Mouse (Mus musculus) urinary bladder, postnatal 25 days (tissue): Measurements from ENCODE around the gene Dusp6.

ENCODE experiments used
- DNase-seq: peaks from one replicate; pipeline ENCODE4 v3.0.0; 2022; ENCODE audit warnings: low spot score

The Dusp6 gene

GRCm38 (mm10) chr10:99274640-99275039 is 11.6 kb downstream of the Dusp6 start:
- no peak for DNase-seq

DNA sequence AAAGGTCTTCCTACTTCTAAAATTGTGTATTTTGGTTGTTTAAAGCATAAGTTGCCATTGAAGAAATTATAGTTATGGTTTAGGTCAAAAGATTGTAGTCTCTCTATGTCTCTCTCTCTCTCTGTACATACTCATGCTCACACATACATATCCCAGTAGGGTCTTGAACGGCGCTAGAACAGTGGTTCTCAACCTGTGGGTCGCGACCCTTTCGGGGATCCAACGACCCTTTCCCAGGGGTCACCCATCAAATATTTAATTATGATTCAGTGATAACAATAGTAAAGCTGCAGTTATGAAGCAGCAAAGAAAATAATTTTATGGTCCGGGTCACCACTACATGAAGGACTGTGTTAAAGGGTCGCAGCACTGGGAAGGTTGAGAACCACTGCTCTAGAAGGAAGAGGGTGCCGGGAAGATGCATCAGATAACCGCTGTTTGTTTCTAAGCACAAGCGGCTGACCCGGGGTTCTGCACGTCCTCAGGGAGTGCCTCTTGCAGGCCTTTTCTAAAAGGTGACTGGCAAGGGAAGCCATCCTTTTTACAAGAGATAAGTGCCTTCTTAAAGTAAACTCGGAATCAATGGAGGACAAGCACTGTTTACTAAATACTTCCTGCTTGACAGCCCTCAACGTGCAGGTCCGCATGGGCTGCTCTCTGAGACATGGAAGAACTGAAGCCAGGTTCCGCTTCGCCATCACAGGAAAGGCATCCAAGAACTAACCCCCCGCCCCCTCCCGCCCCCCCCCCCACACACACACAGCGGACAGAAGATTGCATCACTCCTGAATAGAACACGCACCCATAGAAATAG is 16.2 kb downstream of the Dusp6 start:
- no peak for DNase-seq

- no peak for DNase-seq
Observed at GRCm38 (mm10) chr10:99283981-99284385, 21.0 kb downstream of the Dusp6 start.

DNA sequence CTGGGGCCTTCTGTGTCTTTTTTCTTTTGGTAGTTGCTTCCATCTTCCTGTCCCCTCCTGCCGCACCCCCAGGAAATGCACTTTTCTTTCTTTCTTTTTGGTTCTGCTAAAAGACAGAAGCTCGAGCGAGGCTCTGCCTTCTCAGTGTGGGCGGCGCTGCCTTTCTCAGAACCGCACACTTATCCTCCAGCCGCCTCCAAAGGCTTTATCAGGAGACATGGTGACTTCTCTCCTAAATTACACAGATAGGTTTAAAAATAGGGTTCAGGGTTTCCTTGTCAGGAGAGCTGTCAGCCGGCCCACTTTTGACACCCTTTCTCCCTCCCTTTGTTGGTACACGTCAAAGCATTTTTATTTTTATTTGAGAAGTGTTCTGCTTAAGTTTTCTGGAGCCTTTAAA is 21.9 kb downstream of the Dusp6 start:
- DNase-seq = no peak

DNA sequence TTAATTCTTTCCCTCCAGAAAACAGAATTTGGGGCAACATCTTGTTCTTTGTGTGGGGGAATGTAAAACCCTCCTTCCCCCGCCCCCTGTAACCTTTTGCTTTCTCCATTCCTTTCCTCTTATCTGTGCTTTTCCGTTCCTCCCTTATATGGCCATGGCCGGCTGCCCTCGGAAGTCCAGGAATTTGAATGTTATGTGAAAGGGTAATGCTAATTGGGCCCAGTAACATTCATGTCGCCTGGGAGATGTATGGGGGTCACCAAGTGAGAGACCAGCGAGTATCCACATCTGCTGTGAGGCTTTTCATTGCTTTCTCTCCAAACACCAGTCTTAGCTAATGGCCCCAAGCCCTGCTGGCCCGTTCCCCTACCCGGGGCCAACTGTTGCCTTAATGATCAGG is 22.7 kb downstream of the Dusp6 start:
- DNase-seq = no peak

GRCm38 (mm10) chr10:99286213-99286612 is 23.2 kb downstream of the Dusp6 start:
- no peak for DNase-seq

GRCm38 (mm10) chr10:99286787-99287186 is 23.8 kb downstream of the Dusp6 start:
- no peak for DNase-seq

GRCm38 (mm10) chr10:99287206-99287605 is 24.2 kb downstream of the Dusp6 start:
- no peak for DNase-seq

- no peak for DNase-seq
Observed at GRCm38 (mm10) chr10:99289176-99289575, 26.1 kb downstream of the Dusp6 start.

DNA sequence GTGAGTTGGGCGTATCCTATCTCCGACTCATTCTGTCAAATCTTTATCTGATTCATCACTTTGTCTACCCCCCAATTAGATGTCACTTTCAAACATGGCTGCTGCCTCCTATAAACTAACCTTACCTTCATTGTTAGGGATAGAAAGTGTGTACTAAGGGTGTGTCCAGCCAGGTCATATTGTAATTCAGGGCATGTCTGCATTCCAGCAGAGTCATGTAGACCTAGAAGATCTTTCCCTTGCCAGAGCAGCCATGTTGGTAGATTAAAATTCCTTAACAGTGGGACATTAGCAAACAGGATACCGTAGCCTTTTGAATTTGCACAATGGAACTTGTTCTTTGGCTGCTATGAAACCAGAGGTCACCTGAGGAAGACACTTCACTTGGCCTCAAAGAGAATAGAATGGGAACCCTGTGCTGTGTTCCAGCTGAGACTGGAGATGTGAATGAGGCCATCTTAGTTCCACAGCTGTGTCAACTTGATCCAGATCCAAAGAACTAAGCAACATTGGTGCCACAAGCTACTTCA is 30.1 kb downstream of the Dusp6 start:
- DNase-seq = no peak

DNA sequence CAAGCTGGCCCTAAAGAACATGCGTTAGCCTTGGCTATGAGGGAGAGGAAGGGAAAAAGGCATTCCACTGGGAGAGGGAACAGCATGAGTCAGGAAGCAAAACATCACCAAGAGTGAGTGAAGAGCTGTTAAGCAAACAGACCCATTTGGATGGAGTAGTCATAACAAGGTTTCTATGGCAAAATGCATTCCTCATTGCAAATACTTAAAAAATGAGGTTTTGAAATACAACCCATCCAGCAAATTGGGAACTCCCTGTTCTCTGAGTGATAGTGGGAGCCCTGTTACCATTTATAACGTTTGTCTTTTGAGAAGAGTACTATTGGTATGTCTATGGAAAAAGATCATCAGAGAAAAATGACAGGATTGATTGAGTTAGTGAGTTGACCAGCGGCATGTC is 34.7 kb downstream of the Dusp6 start:
- no peak for DNase-seq

DNA sequence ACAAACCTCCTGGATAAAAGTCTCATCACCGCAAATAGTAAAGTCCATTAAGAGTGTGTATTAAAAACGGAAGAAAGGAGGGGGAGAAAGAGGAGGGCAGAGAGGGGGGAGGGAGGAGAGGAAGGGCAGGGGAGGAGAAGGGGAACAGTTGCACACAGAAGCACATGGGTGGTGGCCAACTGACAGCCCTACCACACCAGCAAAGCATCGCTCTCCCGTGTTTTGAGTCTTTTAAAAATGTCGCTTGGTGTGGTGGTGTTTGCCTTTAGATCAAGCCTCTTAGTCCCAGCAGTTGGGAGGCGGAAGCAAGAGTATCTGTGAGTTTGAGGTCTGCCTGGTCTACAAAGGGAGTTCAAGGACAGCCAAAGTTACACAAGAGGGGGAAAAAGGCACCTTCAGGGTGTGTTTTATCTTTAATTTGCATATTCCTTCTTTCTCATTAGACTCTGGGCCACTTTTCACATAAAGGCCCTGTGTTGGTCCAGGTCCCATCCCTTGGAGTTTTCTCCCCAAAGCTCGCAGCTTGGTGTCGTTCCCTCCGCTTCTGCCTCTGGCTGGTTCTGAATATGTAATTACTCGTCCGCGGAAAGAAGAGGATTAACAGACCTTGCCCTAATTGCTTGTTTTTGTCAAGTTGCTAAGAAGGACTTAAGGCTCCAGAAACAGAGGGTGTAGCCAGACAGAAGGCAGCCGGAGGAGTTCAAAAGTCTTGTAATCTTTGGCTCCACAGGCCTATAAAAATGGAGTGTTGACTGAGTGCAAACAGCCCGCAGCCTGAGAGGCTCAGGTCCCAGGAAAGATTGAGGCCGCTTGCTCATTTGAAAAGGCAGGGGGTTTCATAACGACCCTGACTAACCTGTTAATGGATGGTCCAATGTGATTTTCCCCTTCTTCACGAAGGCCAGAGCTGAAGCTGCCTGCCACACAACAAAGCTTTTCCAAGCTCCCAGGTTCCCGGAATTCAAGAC is 35.6 kb downstream of the Dusp6 start:
- DNase-seq = peak; percentile 21

- no peak for DNase-seq
Observed at GRCm38 (mm10) chr10:99299303-99299702, 36.3 kb downstream of the Dusp6 start.

- no peak for DNase-seq
Observed at GRCm38 (mm10) chr10:99302051-99302450, 39.0 kb downstream of the Dusp6 start.

DNA sequence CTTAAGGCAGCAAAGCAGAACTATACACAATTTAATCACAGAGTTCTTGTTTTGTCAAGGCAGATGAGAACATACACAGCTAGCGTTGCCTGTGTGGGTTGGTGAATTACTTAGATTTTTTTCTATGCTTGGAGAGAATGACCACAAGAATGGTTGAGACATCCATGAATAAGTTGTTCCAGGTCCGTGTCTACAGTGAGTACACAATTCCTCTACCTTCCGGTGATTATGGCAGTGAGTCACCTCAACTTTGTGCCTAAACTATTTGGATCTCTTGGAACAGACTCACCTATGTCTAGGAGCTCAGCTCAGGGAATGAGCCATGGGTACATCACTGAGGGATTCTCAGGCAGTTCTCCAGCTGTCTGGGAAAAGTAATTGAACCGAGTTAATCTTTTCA is 45.8 kb downstream of the Dusp6 start:
- no peak for DNase-seq

DNA sequence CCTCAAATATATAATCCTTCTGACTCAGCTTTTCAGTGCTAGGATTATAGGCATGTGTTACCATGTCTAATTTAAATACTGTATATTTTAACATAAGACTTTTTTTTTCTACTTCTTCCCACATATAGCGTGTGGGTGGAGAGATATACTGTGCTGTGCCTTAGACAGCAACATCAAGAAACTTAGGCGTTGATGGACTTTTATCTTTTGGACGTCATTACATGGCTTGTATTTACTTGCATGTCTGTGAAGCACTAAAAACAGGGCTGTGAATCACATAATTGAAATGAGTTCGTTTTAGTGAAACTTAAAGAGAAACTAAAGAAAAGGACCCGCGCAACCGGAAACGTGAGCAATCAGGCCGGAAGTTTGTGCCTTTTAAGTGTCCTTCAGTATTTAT is 46.6 kb downstream of the Dusp6 start:
- DNase-seq = no peak

DNA sequence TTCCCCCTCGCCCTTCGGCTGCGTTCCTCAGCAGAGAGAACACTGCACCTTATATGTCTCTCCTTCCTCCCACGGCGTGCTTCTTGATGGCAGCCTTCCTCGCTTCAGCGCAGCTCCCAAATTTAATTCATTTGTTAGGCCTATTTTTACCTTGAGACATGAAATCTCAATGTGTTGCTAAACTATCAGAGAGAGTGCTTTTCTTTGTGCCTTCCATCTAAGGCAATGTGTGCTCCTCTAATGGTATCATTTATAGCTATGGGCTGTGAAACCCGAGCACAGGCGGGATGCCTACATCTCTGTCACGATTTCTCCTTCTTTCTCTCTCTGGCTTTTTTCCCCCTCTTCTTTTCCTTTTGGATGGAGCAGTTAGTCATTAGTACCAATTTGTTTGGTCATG is 47.2 kb downstream of the Dusp6 start:
- DNase-seq = no peak

GRCm38 (mm10) chr10:99311956-99312355 is 48.9 kb downstream of the Dusp6 start:
- no peak for DNase-seq

DNA sequence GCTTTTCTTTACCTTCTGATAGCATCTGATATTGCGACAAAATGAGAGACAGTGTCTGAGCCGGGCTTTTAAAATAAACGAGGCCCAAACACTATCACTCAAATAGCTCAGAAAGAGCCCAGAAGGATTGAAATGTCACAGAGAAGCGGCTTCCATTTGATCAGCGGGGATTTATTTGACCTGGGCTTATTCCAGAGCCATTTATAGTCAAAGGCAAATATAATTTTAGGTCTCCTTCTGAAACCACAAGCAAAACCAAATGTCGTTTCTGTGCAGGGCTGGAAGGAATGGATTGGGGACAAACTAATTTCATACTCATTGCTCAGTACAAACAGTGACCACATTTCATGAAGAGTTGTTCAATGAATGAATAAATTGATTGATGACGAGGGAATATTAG is 51.3 kb downstream of the Dusp6 start:
- DNase-seq = no peak

- DNase-seq = no peak
Observed at GRCm38 (mm10) chr10:99317057-99317456, 54.0 kb downstream of the Dusp6 start.
